Mouse (Mus musculus) thymus, postnatal 0 days (tissue): ENCODE measurements around the gene Prkcg. TPM values are rescaled to one million over a fixed set of nuclear protein-coding genes. Genes with fewer than 3 reads are reported as not detected.

Experiments
- DNase-seq: peaks from one replicate; pipeline ENCODE4 v3.0.0-alpha.2; 2015; ENCODE audit warnings: low spot score
- polyA plus RNA-seq: library from polyadenylated mRNA; unstranded; fragments of >200 nt; fragmentation: Nextera tagmentation; extraction: Ambion mirVana; gene quantifications from 2 replicates; pipeline ENCODE4 v1.2.1, GENCODE M21; 2015

Gene Prkcg
- polyA plus RNA-seq, 1 experiment from 2014 or later = 0.59 TPM

DNA sequence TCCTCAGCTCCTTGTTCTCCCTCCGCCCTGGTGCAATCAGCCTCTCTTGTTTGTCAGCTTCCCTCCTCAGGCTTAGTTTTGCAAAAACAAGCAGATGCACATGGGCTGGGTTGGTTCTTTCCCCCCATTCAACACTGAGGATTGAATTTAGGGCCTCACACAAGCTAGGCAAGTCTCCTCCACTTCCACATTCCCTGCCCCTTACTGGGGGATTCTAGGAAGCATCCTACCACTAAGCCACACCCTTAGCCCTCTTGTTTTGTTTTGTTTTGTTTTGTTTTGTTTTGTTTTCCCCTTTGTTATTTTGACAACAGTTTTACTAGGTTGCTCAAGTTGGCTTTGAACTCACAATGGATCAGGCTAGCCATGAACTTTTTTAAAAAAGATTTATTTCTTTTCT, 71.7 kb downstream of the Prkcg start:
- DNase-seq = no peak

DNA sequence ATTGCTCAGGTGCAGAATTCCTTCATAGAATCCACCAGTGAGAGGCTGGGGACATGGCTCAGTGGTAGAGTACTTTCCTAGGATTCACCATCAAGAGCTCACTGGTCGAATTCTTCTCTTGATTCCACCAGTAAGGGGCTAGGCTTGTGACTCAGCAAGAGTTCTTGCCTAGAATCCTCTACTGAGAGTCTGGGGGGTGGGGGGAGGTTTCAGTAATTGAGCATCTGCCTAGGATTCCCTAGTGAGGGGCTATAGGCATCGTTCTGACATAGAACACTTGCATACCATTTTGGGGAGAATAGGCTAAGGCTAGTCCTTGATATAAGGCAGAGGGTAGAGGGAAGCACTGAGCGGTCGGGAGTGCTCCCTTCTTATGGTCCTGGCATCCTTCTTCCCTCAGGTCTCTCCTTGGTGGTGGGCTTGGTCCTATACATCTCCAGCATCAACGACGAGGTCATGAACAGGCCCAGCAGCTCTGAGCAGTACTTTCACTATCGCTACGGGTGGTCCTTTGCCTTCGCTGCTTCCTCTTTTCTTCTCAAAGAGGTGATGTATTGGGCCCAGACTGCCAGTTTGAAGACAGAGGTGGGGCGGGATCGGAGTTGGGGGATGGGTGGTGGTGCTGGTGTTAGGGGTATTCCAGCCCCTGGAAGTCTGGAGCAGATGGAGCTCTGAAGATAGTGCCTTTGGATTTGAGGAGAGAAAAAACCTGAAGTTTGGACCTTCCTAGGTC, 76.7 kb downstream of the Prkcg start:
- DNase-seq = no peak

DNA sequence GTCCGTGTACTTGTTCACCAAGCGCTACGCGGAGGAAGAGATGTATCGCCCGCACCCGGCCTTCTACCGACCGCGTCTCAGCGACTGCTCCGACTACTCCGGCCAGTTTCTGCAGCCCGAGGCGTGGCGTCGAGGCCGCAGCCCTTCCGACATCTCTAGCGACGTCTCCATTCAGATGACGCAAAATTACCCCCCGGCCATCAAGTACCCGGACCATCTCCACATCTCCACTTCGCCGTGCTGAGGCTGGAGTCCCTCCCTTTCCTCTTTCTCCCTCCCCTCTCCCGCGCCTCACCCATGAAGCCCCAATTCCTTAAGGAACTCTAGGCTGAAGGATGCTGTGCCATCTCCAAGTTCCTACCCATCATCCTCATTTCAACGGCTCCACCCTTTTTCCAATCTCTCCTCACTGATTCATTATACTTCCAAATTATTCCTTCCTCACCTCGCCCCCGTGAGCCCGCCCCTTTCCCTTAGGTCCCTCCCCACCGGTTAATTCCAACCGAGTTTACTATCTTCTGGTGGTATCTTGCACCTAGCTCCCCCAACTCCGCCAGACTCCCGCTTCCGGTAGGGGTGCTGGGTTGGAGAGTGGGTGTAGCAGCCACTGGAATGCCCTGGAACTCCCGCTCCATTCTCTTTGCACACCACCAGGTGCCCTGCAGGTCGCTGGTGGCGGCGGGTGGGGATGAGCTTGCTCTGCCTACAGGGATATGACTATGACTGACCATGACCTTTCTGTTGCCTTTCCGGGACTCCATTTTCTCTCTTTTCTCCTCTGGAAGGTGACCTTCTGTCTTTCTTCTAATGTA, 77.9 kb downstream of the Prkcg start:
- DNase-seq = no peak

DNA sequence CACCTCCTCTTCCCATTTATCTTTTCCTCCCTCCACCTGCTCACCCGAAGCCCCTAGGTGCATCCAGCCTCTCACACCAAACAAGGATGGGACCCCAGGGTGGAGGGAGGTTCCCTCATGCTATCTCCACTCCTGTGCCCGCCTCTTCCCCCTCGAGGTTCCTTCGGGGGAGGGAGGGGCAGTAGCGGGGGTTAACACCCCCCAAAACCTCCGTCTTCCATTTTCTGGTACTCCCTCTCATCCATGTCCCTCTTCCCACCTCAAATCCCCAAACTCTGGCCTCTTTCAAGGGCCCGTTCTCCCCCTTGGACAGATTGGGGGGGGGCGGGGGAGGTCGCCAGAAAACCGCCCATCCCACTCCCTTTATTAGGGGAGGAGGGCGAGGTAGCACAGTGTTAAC, 78.6 kb downstream of the Prkcg start:
- no peak for DNase-seq

DNA sequence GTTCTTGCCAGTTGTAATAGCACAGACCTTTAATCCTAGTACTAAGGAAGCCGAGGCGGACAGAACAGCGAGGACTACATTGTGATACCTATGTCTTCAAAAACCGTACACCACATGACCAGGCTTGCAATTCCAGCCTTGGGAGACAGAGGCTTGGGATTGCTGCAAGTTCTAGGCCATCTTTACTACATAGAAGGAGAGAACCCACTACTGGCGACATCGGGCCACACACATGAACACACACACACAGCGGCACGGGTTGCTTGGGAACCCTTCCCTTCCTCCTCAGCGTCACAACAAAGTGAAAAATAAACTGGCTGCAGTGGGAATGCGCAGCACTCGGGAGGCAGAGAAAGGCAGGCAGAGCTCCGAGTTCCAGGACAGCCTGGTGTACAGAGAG, 79.3 kb downstream of the Prkcg start:
- DNase-seq = no peak

DNA sequence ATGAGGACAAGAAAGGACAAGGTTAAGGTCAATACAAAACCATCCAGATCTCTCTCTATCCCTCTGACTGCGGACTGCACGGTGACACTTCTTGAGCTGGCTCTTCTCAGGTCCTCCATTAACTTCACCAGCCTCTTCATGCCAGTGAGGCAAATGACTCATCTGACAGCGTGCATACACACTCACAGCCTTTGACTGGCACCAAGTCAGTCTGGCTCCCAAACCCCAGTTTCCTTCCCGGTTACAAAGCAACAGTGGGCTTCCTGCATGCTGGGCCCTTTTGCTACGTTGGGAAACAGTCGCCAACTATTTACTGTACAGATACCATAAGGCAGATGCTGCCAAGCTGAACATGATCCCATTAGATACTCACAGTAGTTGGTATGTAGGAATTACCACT, 80.2 kb downstream of the Prkcg start:
- DNase-seq = no peak

DNA sequence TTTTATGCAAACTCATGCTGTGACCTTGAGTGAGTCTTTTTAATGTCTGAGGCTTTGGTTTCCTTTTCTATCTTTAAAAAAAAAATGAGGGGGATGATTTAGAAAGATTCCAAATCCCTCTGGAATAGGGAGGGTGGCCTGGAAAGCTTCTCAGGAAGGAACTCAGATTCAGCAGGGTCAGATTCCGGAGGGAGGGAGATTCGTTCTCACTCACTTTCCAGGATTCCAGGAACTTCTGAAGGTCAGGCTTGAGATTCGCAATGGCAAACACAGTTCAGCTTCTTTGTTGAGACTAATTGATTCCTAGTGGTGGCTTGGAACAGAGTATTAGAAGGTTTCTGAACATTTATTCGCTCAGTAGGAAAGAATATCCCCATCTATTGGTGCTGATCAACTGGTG, 81.4 kb downstream of the Prkcg start:
- DNase-seq = no peak

DNA sequence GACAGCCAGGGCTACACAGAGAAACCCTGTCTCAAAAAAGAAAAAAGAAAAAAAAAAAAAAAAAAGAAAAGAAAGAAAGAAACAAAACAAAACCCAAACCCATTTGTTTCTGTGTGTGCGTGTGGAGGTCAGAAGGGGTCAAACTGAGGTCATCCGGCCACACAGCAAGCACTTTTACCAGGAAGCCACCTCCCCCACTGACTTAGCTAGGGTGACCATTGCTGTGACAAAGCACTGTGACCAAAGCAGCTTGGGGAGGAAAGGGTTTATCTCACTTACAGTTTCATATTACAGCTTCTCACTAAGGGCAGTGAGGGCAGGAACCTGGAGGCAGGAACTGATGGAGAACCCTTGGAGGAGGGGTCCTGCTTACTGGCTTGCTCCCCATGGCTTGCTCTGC, 83.4 kb downstream of the Prkcg start:
- DNase-seq = no peak

DNA sequence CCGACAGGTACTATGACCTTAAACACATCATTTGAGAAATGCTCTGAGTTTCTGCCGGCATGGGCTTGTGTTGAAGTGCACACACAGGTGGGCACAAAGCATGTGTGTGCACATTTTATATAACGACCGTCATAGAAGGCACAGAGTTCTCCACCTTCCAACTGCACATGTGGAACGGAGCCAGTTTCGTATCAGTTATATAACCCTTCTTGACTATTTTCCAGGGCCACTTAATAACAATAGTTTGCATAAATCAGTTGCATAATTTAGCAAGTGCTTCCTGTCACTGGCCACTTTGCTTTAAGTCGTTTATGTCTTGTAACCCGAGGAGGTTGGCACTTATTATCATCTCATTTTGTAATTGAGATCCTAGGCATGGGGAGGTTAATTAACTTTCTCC, 84.8 kb downstream of the Prkcg start:
- DNase-seq = no peak

DNA sequence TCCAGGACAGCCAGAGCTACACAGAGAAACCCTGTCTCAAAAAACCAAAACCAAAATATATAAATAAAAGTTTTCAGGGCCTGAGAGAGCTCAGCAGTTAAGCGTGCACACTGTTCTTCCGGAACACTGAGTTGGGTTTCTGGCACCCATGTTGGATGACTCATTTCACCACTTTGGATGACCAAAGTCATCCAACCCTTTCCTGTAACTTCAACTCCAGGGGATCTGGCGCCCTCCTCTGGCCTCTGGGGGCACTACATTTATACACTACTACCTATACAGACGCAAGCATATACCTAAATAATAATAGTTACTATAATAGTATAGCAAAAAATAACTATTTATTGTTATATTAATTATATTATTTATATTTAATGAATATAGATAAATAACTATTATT, 87.9 kb downstream of the Prkcg start:
- no peak for DNase-seq

Other genes starting within 250 kb of the Prkcg start
- not detected in 2 replicates for gene AU018091, start 120.0 kb upstream of the Prkcg start, polyA plus RNA-seq
- 0.03 TPM in 1 of 2 replicates, not detected in the other for gene Nlrp12, start 39.4 kb upstream of the Prkcg start, polyA plus RNA-seq
- 11.6 and 12.1 TPM in 2 replicates for gene Myadm, start 99 bp upstream of the Prkcg start, polyA plus RNA-seq
- gene Cacng7, start 43.8 kb downstream of the Prkcg start, polyA plus RNA-seq = 0.09 and 0.27 TPM in 2 replicates
- 0.35 and 0.73 TPM in 2 replicates for gene Cacng8, start 101.5 kb downstream of the Prkcg start, polyA plus RNA-seq
- gene Cacng6, start 135.0 kb downstream of the Prkcg start, polyA plus RNA-seq = 0.13 and 0.26 TPM in 2 replicates
- 0.21 and 0.39 TPM in 2 replicates for gene Tarm1, start 213.4 kb downstream of the Prkcg start, polyA plus RNA-seq